Mouse (Mus musculus) adrenal gland, adult 18-20 months (tissue): Measurements from ENCODE around the gene Gbgt1. TPM values are rescaled to one million over a fixed set of nuclear protein-coding genes. Genes with fewer than 3 reads are reported as not detected.
"Not testable (repeated sequence)": the region's sequence is repeated elsewhere in the genome, so short reads cannot be mapped to it uniquely, and the experiment has no call there.

Source experiments
- DNase-seq, 2 experiments: peaks; one replicate each; pipeline ENCODE4 v3.0.0; 2021 to 2022; ENCODE audit warnings: low spot score in 2 of 2
- long read RNA-seq, 2 experiments: library from polyadenylated mRNA; stranded (forward); transcript quantifications; one replicate each; pipeline ENCODE4 v2.0.0; 2021
- total RNA-seq, 2 experiments: library from RNA; stranded (reverse); gene quantifications; 1 replicate in 1 of 2; 2 replicates in 1 of 2; pipeline ENCODE4 v1.2.3; 2021

Gbgt1 gene
- total RNA-seq, result 1 to 10 TPM; 4.5 to 6.3 TPM
- long read RNA-seq, experiment 1, partial matches to known transcripts, result 0 of 2 reads
- long read RNA-seq, experiment 1, other reads (novel, unspliced or antisense), result 0 of 2 reads
- long read RNA-seq, experiment 2, result 0 reads

GRCm38 (mm10) chr2:28496671-28497070 lies at the start of gene Gbgt1:
Gbgt1 (plus strand) TSS chr2:28496891.
- no peak for DNase-seq

- DNase-seq, result no peak
Observed at GRCm38 (mm10) chr2:28447315-28447670, 49.4 kb upstream of the Gbgt1 start.

GRCm38 (mm10) chr2:28451663-28452062 lies 45.0 kb upstream of the Gbgt1 start:
- DNase-seq, result no peak

- no peak for DNase-seq
Observed at GRCm38 (mm10) chr2:28453539-28453938, 43.2 kb upstream of the Gbgt1 start.

- no peak for DNase-seq
Observed at GRCm38 (mm10) chr2:28456616-28457015, 40.1 kb upstream of the Gbgt1 start.

- peak; percentile 50 to 70 for DNase-seq
Observed at GRCm38 (mm10) chr2:28463919-28464318, 32.8 kb upstream of the Gbgt1 start.

GRCm38 (mm10) chr2:28464919-28465318 lies 31.8 kb upstream of the Gbgt1 start:
- DNase-seq, result no peak

GRCm38 (mm10) chr2:28465836-28466518 lies 30.7 kb upstream of the Gbgt1 start, which contains the start of gene 1700007K13Rik:
1700007K13Rik (minus strand) TSS chr2:28466332.
- DNase-seq, result peak; percentile 39 to 56

- peak; percentile 85 to 89 for DNase-seq
Observed at GRCm38 (mm10) chr2:28467860-28468485, 28.7 kb upstream of the Gbgt1 start, which contains the start of gene Mrps2. Mrps2 (plus strand) TSS chr2:28468066.

GRCm38 (mm10) chr2:28468486-28469225 lies 28.0 kb upstream of the Gbgt1 start:
- DNase-seq, result no peak

- no peak for DNase-seq
Observed at GRCm38 (mm10) chr2:28469461-28469860, 27.2 kb upstream of the Gbgt1 start.

- no peak for DNase-seq
Observed at GRCm38 (mm10) chr2:28470591-28470990, 26.1 kb upstream of the Gbgt1 start.

- DNase-seq, result not testable (repeated sequence)
Observed at GRCm38 (mm10) chr2:28472011-28472410, 24.7 kb upstream of the Gbgt1 start.

- DNase-seq, result not testable (repeated sequence)
Observed at GRCm38 (mm10) chr2:28477993-28478392, 18.7 kb upstream of the Gbgt1 start.

GRCm38 (mm10) chr2:28479208-28480204 lies 17.2 kb upstream of the Gbgt1 start:
- DNase-seq, result no peak

- no peak for DNase-seq
Observed at GRCm38 (mm10) chr2:28483861-28484260, 12.8 kb upstream of the Gbgt1 start.

- DNase-seq, result no peak
Observed at GRCm38 (mm10) chr2:28494521-28494920, 2.2 kb upstream of the Gbgt1 start.

GRCm38 (mm10) chr2:28495207-28495756 lies 1.4 kb upstream of the Gbgt1 start:
- DNase-seq, result no peak

GRCm38 (mm10) chr2:28495801-28496595 lies 693 bp upstream of the Gbgt1 start:
- no peak for DNase-seq
